Mouse (Mus musculus) heart, adult 2 months (tissue): Measurements from ENCODE around the gene Ccdc73. TPM values are rescaled to one million over a fixed set of nuclear protein-coding genes. Genes with fewer than 3 reads are reported as not detected.
A peak's percentile ranks its signal among the peaks of the same experiment; 100 is the strongest.
"Not testable (repeated sequence)": the region's sequence is repeated elsewhere in the genome, so short reads cannot be mapped to it uniquely, and the experiment has no call there.

Source experiments
- DNase-seq, 2 experiments: peaks; one replicate each; pipeline ENCODE4 v3.0.0; 2021
- H3K27ac ChIP-seq: fragments of 200-600 bp; 2 replicates; pipeline ENCODE4 v1.8.1; 2022
- H3K27me3 ChIP-seq: fragments of 200-500 bp; 2 replicates; pipeline ENCODE4 v1.6.1; 2012; ENCODE audit warnings: mild to moderate bottlenecking, low read length, inconsistent platforms, mixed read lengths; ENCODE audit not compliant: control insufficient read depth, insufficient read depth
- H3K36me3 ChIP-seq: fragments of 200-500 bp; 2 replicates; pipeline ENCODE4 v1.6.1; 2012; ENCODE audit warnings: low read length, inconsistent platforms; ENCODE audit not compliant: control insufficient read depth, insufficient read depth
- H3K4me1 ChIP-seq: fragments of 200-500 bp; 2 replicates; pipeline ENCODE4 v1.6.1; 2011; ENCODE audit warnings: low read length; ENCODE audit not compliant: control insufficient read depth, insufficient read depth
- H3K4me3 ChIP-seq: fragments of 200-600 bp; 2 replicates; pipeline ENCODE4 v1.8.1; 2022
- H3K79me2 ChIP-seq: fragments of 200-500 bp; replicated peaks from 2 replicates; pipeline ENCODE4 v1.6.1; 2012; ENCODE audit warnings: mild to moderate bottlenecking, inconsistent platforms, low read length, moderate library complexity, mixed read lengths; ENCODE audit not compliant: control insufficient read depth, insufficient read depth
- H3K9ac ChIP-seq: fragments of 200-500 bp; 2 replicates; pipeline ENCODE4 v1.6.1; 2012; ENCODE audit warnings: low read depth, mild to moderate bottlenecking, control low read depth, inconsistent platforms, low read length, mixed read lengths
- CTCF ChIP-seq: fragments of 200-600 bp; IDR thresholded peaks from 2 replicates; pipeline ENCODE4 v1.8.1; 2022; ENCODE audit warnings: antibody characterized with exemption, mild to moderate bottlenecking, moderate library complexity
- EP300 ChIP-seq: fragments of 200-500 bp; IDR thresholded peaks from 2 replicates; pipeline ENCODE4 v1.6.1; 2011; ENCODE audit warnings: low read depth, low read length, control low read depth; ENCODE audit not compliant: insufficient read depth
- POLR2A ChIP-seq: fragments of 200-500 bp; IDR thresholded peaks from 2 replicates; pipeline ENCODE4 v1.6.1; 2011; ENCODE audit warnings: mild to moderate bottlenecking, low read depth, low read length, control low read depth; ENCODE audit not compliant: insufficient read depth
- WGBS: fragments of 180-500 bp; shearing (Covaris S2); methylation state at CpG from one replicate; pipeline ENCODE4 v1.1.7; 2018; 5-methylcytosine and 5-hydroxymethylcytosine counted together
- intact Hi-C: fragments of 180-260 bp; cut with DNase I; formaldehyde crosslinking; loops from one replicate; pipeline ENCODE4 v1.15.1; 2025
- polyA plus RNA-seq: library from polyadenylated mRNA; depleted of rRNA; stranded (reverse); fragments of >200 nt; gene quantifications from 2 replicates; pipeline ENCODE4 v1.2.3, GENCODE M21; 2012
- total RNA-seq, 2 experiments: library from RNA; stranded (reverse); gene quantifications; 2 replicates each; pipeline ENCODE4 v1.2.3; 2021

The Ccdc73 gene
- total and polyA plus RNA-seq, 3 experiments, result 2.5 to 4.9 (median 4.1) TPM

DNA sequence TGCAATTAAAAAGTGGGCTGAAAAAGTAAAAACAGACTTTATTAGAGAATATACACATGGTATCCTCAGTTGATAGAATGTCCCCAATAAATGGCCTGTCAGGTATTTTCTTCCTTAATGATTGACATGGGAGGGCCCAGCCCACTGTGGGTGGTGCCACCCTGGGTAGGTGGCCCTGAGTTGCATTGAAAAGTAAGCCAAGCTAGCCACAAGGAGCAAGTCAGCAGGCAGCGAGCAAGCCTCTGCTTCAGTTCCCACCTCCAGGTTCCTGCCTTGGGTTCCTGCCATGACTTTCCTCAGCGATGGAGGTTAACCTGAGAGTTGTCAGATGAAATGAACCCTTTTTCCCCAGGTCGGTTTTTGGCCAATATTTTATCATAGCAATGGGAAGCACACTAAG lies 150.2 kb downstream of the Ccdc73 start:
- intact Hi-C loops, result loop anchor here (5.0 kb wide), 1 partner anchor 114 kb away; no protein-coding TSS in a partner anchor
- no peak overlapping the region for H3K4me3 ChIP-seq

DNA sequence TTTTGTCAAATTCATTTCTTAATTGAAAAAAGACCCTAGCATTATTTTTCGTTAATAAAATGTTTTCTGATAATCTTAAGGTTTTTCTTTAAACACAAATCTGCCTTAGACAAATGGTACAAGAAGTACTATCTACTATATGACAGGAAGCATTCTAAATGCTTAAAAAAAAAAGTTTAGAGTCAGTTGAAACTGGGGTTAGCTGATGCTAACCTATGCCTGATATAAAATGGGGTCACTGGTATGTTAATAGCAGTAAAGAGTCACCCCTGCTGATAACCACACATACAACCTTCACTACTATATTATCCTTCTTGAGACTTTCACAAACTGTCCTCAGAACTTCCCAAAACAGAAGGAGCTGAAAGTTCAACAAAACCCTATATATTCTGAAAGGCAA lies 151.9 kb downstream of the Ccdc73 start:
- Histone ChIP-seq H3K79me2 (peaks cover 3% of the 10 kb centered on the region; the same call in 1 of the 2 replicates), H3K27me3 (no peaks in the 10 kb centered on the region), H3K9ac (no peak overlapping the region), H3K27ac (no peak overlapping the region), H3K4me3 (no peak overlapping the region), H3K4me1 (peaks cover 4% of the 10 kb centered on the region), H3K36me3 (no peaks in the 10 kb centered on the region)
- TF ChIP-seq POLR2A (no peak), EP300 (no peak), CTCF (no peak)
- WGBS, result 91% methylated on average over 1 of the region's 1 CpGs
- DNase-seq, result no peak
- intact Hi-C loops, result loop anchor here (5.0 kb wide), 1 partner anchor 113 kb away; no protein-coding TSS in a partner anchor

More for the DNA sequence above, 150.2 kb downstream of the Ccdc73 start:
- H3K36me3 ChIP-seq, result no peaks in the 10 kb centered on the region
- no peak for TF ChIP-seq CTCF
- no peak for TF ChIP-seq POLR2A
- no peak for TF ChIP-seq EP300
- no peaks in the 10 kb centered on the region for H3K27me3 ChIP-seq
- H3K4me1 ChIP-seq, result peaks cover 4% of the 10 kb centered on the region
- H3K27ac ChIP-seq, result no peak overlapping the region
- peaks cover 3% of the 10 kb centered on the region; the same call in 1 of the 2 replicates for H3K79me2 ChIP-seq
- DNase-seq, result no peak
- WGBS, result 80% methylated on average over 3 of the region's 3 CpGs
- H3K9ac ChIP-seq, result no peak overlapping the region

DNA sequence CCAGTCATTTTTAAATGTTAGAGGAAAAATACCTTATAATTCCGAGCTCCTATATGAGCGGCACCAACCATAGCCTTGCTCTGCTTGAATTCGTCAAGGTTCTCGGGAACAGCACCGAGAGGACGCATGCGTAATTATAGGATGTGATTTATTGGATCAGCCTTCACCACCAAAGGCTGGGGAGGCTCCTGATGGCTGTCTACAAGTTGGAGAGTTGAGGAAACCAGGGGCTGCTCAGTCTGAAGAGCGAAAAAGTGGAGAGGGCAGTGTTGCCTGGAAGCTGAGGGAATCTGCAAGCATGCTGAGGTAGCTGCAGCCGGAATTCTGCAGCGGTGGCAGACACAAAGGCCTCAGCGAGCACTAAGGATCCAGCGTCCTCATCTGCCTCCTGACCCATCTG lies 153.7 kb downstream of the Ccdc73 start:
- intact Hi-C loops, result no loop called here
- no peaks in the 10 kb centered on the region for H3K4me1 ChIP-seq
- no peaks in the 10 kb centered on the region for H3K36me3 ChIP-seq
- H3K9ac ChIP-seq, result no peak overlapping the region
- no peak overlapping the region for H3K27ac ChIP-seq
- no peak for TF ChIP-seq CTCF
- no peak for TF ChIP-seq POLR2A
- TF ChIP-seq EP300, result no peak
- 88% methylated on average over 12 of the region's 12 CpGs for WGBS
- no peak overlapping the region for H3K4me3 ChIP-seq
- DNase-seq, result no peak
- peaks cover 3% of the 10 kb centered on the region; the same call in 1 of the 2 replicates for H3K79me2 ChIP-seq
- H3K27me3 ChIP-seq, result no peaks in the 10 kb centered on the region

DNA sequence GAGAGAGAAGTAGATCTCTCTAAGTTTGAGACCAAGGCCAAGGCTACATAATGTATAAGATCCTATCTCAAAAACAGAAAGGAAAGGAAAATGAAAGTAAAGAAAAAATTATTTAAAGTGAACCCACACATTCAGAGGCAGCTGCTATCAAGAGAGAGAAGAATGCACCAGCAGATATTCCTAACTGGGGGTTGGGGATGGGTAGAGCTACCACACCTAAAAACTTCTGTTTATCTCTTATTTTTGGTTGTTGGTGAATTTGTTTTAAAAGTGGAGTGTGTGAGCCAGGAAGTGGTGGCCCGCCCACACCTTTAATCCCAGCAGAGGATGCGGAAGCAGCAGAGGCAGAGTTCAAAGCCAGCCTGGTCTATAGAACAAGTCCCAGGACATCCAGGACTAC lies 154.2 kb downstream of the Ccdc73 start:
- Histone ChIP-seq H3K4me1 (no peaks in the 10 kb centered on the region), H3K79me2 (no peaks in the 10 kb centered on the region), H3K27ac (no peak overlapping the region), H3K4me3 (no peak overlapping the region), H3K27me3 (no peaks in the 10 kb centered on the region), H3K9ac (no peak overlapping the region), H3K36me3 (no peaks in the 10 kb centered on the region)
- no peak for DNase-seq
- WGBS, result 79% methylated on average over 2 of the region's 2 CpGs
- no peak for TF ChIP-seq POLR2A
- TF ChIP-seq CTCF, result no peak
- TF ChIP-seq EP300, result no peak
- intact Hi-C loops, result no loop called here

DNA sequence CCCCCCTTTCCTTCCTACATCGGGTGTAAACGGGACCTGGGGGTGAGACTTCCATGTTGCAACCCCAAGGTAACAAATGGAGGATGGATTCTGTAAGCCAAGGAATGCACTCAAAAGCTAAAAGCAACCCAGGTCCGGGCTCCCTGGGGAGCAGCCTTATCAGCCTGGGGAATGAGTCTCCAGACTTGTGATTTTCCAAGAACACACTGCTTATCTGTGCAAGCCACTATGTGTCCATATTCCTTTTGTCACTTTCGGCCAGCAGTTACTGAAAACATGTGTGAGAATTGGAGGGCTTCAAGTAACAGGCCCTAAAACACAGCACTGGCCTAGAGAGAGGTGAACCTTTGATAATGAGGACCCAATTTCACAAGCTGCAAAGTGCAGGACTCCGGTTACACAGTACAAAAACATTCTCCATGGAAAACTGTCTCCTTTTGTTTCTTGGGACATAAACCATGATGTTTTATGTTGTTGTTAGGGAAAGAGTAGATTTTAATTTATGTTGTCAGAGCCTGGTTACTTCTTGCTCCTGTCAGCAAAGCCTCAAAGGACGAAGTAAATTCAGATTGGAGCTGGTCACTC lies 155.5 kb downstream of the Ccdc73 start:
- intact Hi-C loops, result no loop called here
- Histone ChIP-seq H3K9ac (no peak overlapping the region), H3K36me3 (no peaks in the 10 kb centered on the region), H3K27ac (no peak overlapping the region), H3K4me1 (no peaks in the 10 kb centered on the region), H3K27me3 (no peaks in the 10 kb centered on the region), H3K4me3 (no peak overlapping the region), H3K79me2 (no peaks in the 10 kb centered on the region)
- 42% methylated on average over 6 of the region's 6 CpGs for WGBS
- peak; percentile 28 to 33 for DNase-seq
- TF ChIP-seq EP300 (no peak), CTCF (no peak), POLR2A (no peak)

DNA sequence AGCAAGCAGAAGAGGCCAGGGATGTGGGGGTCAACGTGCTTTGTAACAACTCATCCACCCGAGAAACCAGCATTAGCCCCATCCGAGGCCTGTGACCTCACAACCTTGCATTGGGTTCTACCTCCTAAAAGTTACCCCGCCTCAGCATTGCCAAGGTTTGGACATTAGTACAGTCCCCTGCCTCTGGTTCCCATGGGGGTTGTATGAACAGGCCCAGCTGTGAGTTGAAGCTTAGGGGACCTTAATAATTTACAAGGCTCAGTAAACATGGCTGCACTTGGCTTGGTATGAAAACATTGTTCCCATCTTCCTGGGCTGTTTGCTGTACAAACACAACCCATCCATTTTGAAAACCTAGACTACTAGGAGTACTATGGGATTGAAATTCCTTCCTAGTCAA lies 156.2 kb downstream of the Ccdc73 start:
- Histone ChIP-seq H3K36me3 (no peaks in the 10 kb centered on the region), H3K27ac (no peak overlapping the region), H3K79me2 (no peaks in the 10 kb centered on the region), H3K4me1 (no peaks in the 10 kb centered on the region), H3K27me3 (no peaks in the 10 kb centered on the region), H3K9ac (no peak overlapping the region), H3K4me3 (no peak overlapping the region)
- 68% methylated on average over 4 of the region's 4 CpGs for WGBS
- intact Hi-C loops, result no loop called here
- TF ChIP-seq POLR2A, result no peak
- TF ChIP-seq EP300, result no peak
- TF ChIP-seq CTCF, result no peak
- DNase-seq, result no peak

DNA sequence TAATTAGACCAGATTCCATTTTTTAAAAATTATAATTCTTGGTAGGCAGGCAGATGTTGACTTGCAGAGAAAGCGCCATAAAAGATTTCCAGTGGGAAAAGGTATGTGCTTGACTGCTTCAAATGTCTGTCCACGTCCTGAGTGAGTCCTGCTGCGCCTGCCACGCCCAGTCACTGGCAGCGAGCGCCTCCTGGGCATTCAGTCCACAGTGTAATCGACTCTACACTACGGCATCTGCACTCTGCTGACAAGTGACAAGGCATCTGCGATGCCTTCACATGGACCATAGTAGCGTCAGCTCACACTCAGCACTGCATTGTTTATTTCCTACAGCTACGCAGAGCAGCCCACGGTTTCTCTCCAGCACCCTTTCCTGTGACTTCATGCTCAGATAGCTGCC lies 158.0 kb downstream of the Ccdc73 start:
- H3K27ac ChIP-seq, H3K79me2 ChIP-seq, H3K4me3 ChIP-seq, H3K4me1 ChIP-seq, intact Hi-C loops, H3K9ac ChIP-seq, DNase-seq, H3K36me3 ChIP-seq, H3K27me3 ChIP-seq: not testable (repeated sequence)
- WGBS, result 35% methylated on average over 12 of the region's 12 CpGs
